Mouse (Mus musculus): ENCODE results near the gene Hoxa6. TPM values are rescaled to one million over a fixed set of nuclear protein-coding genes. Genes with fewer than 3 reads are reported as not detected.

Gene Hoxa6
- polyA plus RNA-seq, 1 experiment from 2014 or later, result 0.33 TPM

GRCm38 (mm10) chr6:52229558-52230416 lies 21.3 kb upstream of the Hoxa6 start:
- no peak for TF ChIP-seq EP300 (optimal IDR thresholded peaks at IDR 0.05)
- TF ChIP-seq CTCF (IDR thresholded peaks at IDR 0.05; ENCODE audit: low read depth), result no peak
- 4% methylated on average over 42 of the region's 44 CpGs for WGBS
- no peak for DNase-seq (ENCODE audit: low spot score)
- ATAC-seq (ENCODE audit: low FRiP score, low TSS enrichment), result no peak
- Histone ChIP-seq H3K36me3 (ENCODE audit: control insufficient read depth, insufficient read depth, low read length) (no peaks in the 10 kb centered on the region), H3K4me2 (replicated peaks; ENCODE audit: low read depth) (no peak overlapping the region), H3K9me3 (ENCODE audit: control insufficient read depth, low read length) (no peaks in the 10 kb centered on the region), H3K27me3 (ENCODE audit: control insufficient read depth, insufficient read depth, low read length) (peaks cover 49% of the 10 kb centered on the region), H3K4me3 (ENCODE audit: low read depth, low read length) (no peak overlapping the region), H3K4me1 (replicated peaks; ENCODE audit: control insufficient read depth, insufficient read depth) (no peaks in the 10 kb centered on the region), H3K9ac (ENCODE audit: low read length) (no peak overlapping the region), H3K27ac (replicated peaks) (no peak overlapping the region)

- Histone ChIP-seq H3K4me2 (replicated peaks; ENCODE audit: low read depth) (no peak overlapping the region), H3K4me3 (ENCODE audit: low read depth, low read length) (no peak overlapping the region), H3K27ac (replicated peaks) (no peak overlapping the region), H3K36me3 (ENCODE audit: control insufficient read depth, insufficient read depth, low read length) (no peaks in the 10 kb centered on the region), H3K9ac (ENCODE audit: low read length) (no peak overlapping the region), H3K27me3 (ENCODE audit: control insufficient read depth, insufficient read depth, low read length) (peaks cover 41% of the 10 kb centered on the region), H3K4me1 (replicated peaks; ENCODE audit: control insufficient read depth, insufficient read depth) (no peaks in the 10 kb centered on the region), H3K9me3 (ENCODE audit: control insufficient read depth, low read length) (no peaks in the 10 kb centered on the region)
- WGBS, result 5% methylated on average over 38 of the region's 38 CpGs
- no peak for TF ChIP-seq CTCF (IDR thresholded peaks at IDR 0.05; ENCODE audit: low read depth)
- TF ChIP-seq EP300 (optimal IDR thresholded peaks at IDR 0.05), result no peak
- DNase-seq (ENCODE audit: low spot score) (no peak), ATAC-seq (ENCODE audit: low FRiP score, low TSS enrichment) (no peak)
These were observed 20.2 kb upstream of the Hoxa6 start for GRCm38 (mm10) chr6:52228475-52229465.

GRCm38 (mm10) chr6:52227470-52228222 lies 19.1 kb upstream of the Hoxa6 start:
- Histone ChIP-seq H3K9ac (ENCODE audit: low read length) (no peak overlapping the region), H3K27me3 (ENCODE audit: control insufficient read depth, insufficient read depth, low read length) (peaks cover 37% of the 10 kb centered on the region), H3K4me1 (replicated peaks; ENCODE audit: control insufficient read depth, insufficient read depth) (no peaks in the 10 kb centered on the region), H3K4me2 (replicated peaks; ENCODE audit: low read depth) (no peak overlapping the region), H3K36me3 (ENCODE audit: control insufficient read depth, insufficient read depth, low read length) (no peaks in the 10 kb centered on the region), H3K4me3 (ENCODE audit: low read depth, low read length) (no peak overlapping the region), H3K9me3 (ENCODE audit: control insufficient read depth, low read length) (no peaks in the 10 kb centered on the region), H3K27ac (replicated peaks) (no peak overlapping the region)
- no peak for ATAC-seq (ENCODE audit: low FRiP score, low TSS enrichment)
- TF ChIP-seq CTCF (IDR thresholded peaks at IDR 0.05; ENCODE audit: low read depth) (no peak), EP300 (optimal IDR thresholded peaks at IDR 0.05) (no peak)
- no peak for DNase-seq (ENCODE audit: low spot score)
- WGBS, result 7% methylated on average over 11 of the region's 11 CpGs

GRCm38 (mm10) chr6:52226569-52227257 lies 18.2 kb upstream of the Hoxa6 start:
- Histone ChIP-seq H3K9me3 (ENCODE audit: control insufficient read depth, low read length) (no peaks in the 10 kb centered on the region), H3K27me3 (ENCODE audit: control insufficient read depth, insufficient read depth, low read length) (peaks cover 44% of the 10 kb centered on the region), H3K4me2 (replicated peaks; ENCODE audit: low read depth) (no peak overlapping the region), H3K9ac (ENCODE audit: low read length) (no peak overlapping the region), H3K36me3 (ENCODE audit: control insufficient read depth, insufficient read depth, low read length) (no peaks in the 10 kb centered on the region), H3K4me3 (ENCODE audit: low read depth, low read length) (no peak overlapping the region), H3K27ac (replicated peaks) (no peak overlapping the region), H3K4me1 (replicated peaks; ENCODE audit: control insufficient read depth, insufficient read depth) (no peaks in the 10 kb centered on the region)
- WGBS, result 8% methylated on average over 26 of the region's 26 CpGs
- TF ChIP-seq EP300 (optimal IDR thresholded peaks at IDR 0.05) (no peak), CTCF (IDR thresholded peaks at IDR 0.05; ENCODE audit: low read depth) (no peak)
- ATAC-seq (ENCODE audit: low FRiP score, low TSS enrichment), result no peak
- DNase-seq (ENCODE audit: low spot score), result no peak
